Mouse (Mus musculus) megakaryocyte, embryonic 14.5 days (primary cell): ENCODE results near the gene Smg9.

Experiments
- FLI1 ChIP-seq: IDR thresholded peaks from 2 replicates; pipeline ENCODE4 v1.6.1; 2012; ENCODE audit warnings: low read length, inconsistent platforms, mixed read lengths
- GATA1 ChIP-seq: IDR thresholded peaks from 3 replicates; pipeline ENCODE4 v1.6.1; 2012; ENCODE audit warnings: mixed read lengths, low read length, inconsistent platforms, borderline replicate concordance

- no peak for TF ChIP-seq GATA1
- TF ChIP-seq FLI1, result no peak
Measured at GRCm38 (mm10) chr7:24466835-24467234, 67.4 kb downstream of the Smg9 start.
